Mouse (Mus musculus) forebrain, embryonic 10.5 days (tissue): ENCODE results near the gene Cycs. TPM values are rescaled to one million over a fixed set of nuclear protein-coding genes. Genes with fewer than 3 reads are reported as not detected.

ENCODE experiments used
- microRNA-seq: library from miRNA; unstranded; fragments of <30 nt; microRNA quantifications from one replicate; pipeline ENCODE4, GENCODE M21; 2017
- polyA plus RNA-seq: library from polyadenylated mRNA; unstranded; fragments of >200 nt; fragmentation: Nextera tagmentation; extraction: Ambion mirVana; gene quantifications from 2 replicates; pipeline ENCODE4 v1.2.1, GENCODE M21; 2016

Gene Cycs
- polyA plus RNA-seq, 1 experiment from 2014 or later, result 84.4 TPM

Small RNA genes lying within 50 kb of the gene (microRNA-seq; reads per million reads assigned to microRNA genes)
- not detected for gene Mir6371

Other genes starting within 250 kb of the Cycs start
- 7.3 and 8.1 TPM in 2 replicates for gene Osbpl3, start 110.3 kb downstream of the Cycs start, polyA plus RNA-seq
- 0.36 and 0.60 TPM in 2 replicates for gene 4921507P07Rik, start 30.1 kb upstream of the Cycs start, polyA plus RNA-seq
- gene Npvf, start 87.9 kb upstream of the Cycs start, polyA plus RNA-seq, result not detected in 2 replicates